Mouse (Mus musculus): Measurements from ENCODE around the gene Hpca. TPM values are rescaled to one million over a fixed set of nuclear protein-coding genes. Genes with fewer than 3 reads are reported as not detected.

Gene Hpca
- total RNA-seq, 2 experiments from 2014 or later = 189 to 218 TPM

- intact Hi-C loops (cut with DNase I) = no loop called here
Measured at GRCm38 (mm10) chr4:129112231-129112630, 9.6 kb downstream of the Hpca start.

GRCm38 (mm10) chr4:129111350-129111749 is 10.5 kb downstream of the Hpca start:
- intact Hi-C loops (cut with DNase I) = no loop called here
- DNase-seq = peak; percentile 45

More at GRCm38 (mm10) chr4:129112231-129112630, 9.6 kb downstream of the Hpca start:
- DNase-seq = peak; percentile 56

GRCm38 (mm10) chr4:129110804-129111203 is 11.0 kb downstream of the Hpca start:
- no peak for DNase-seq
- intact Hi-C loops (cut with DNase I) = no loop called here

DNA sequence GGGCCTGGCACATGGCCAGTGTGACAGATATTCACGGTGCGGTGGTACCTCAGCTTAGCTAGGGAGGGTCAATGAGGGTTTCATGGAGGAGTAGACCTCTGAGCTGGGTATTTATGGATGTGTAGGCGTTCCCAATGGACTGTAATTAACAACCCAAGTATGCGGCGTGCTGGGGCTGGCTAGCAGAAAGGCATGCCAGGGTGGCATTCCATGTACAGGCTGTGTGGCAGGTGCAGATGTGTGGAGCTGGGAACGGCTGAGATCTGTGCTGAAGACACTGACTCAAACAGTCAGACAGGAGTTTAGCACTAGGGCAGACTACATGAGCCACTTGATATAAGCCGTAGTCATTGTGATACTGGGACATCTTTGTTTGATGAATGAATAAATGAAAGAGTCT is 13.2 kb downstream of the Hpca start:
- intact Hi-C loops (cut with DNase I) = no loop called here
- DNase-seq = no peak

DNA sequence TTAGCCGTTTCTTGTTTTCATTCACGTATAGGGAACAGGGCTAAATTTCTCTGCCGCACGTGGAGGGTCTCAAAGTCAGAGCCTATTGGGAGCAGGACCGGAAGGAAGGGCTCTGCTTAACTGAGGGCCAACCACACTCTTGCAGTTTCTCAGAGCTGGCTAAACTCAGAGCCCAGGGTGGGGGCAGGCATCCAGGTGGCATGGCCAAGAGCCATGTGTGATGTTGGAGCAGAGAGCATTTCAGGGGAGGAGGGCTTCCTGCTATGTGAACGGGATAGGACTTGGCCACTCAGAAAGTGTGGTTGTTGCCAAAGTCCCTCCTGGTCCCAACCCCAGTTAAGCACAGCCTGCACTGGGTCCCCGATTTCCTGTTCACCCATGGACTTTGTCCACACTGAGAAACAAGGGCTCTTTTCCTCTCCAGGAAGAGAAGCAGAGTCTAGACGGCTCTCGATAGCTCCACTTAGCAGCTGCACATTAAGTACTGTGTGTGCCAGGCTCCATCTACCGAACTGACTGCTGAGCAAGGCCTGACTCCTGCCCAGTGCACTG is 14.4 kb downstream of the Hpca start:
- DNase-seq = peak; percentile 74
- intact Hi-C loops (cut with DNase I) = no loop called here

GRCm38 (mm10) chr4:129106073-129106472 is 15.8 kb downstream of the Hpca start:
- intact Hi-C loops (cut with DNase I) = no loop called here
- DNase-seq = no peak

DNA sequence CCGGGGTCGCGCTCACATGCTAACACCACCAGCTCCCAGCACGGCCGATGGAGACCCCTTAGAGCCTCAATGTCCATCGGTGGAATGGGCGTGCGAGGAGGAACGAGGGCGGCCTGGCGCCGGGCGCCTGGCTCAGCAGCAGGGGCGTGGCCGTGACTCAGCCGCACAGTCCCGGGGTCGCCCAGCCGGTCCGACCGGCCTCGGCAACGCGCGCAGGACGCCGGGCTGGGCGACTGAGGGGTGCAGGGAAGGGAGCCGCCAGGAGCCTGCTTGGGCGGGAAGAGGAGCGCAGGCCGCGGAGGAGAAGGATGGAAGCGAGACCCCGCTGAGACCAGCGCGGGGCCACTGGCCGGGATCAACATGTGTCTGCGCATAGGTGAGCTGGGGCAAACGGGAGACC is 16.5 kb downstream of the Hpca start, which contains the start of gene Tmem54:
TSS of gene Tmem54 (plus strand) at position 193 of the 400 bp plus-strand sequence.
- intact Hi-C loops (cut with DNase I) = no loop called here
- no peak for DNase-seq

- intact Hi-C loops (cut with DNase I) = no loop called here
- DNase-seq = no peak
Measured at GRCm38 (mm10) chr4:129102133-129102829, 19.6 kb downstream of the Hpca start.

- intact Hi-C loops (cut with DNase I) = no loop called here
- DNase-seq = no peak
Measured at GRCm38 (mm10) chr4:129097006-129097405, 24.8 kb downstream of the Hpca start.

DNA sequence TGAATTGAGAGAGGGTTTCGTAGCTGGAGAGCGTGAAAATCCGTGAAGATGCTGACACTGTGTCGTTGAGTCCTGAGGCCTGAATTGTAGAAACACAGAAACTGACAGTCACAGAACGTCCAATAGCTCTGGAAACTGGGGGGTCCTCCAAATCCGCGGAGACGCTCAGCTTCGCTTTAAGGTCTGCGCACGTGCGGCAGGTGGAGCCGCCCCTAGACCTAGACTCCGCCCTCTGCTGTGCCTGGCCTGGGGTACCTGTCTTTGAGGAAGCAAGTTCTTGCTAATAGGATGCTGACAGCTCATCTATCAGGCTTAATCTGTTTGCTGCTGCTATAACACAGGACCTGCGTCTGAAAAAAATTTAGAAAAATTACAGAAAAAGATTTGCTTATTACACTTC is 26.6 kb downstream of the Hpca start:
- no peak for DNase-seq
- intact Hi-C loops (cut with DNase I) = no loop called here

- intact Hi-C loops (cut with DNase I) = loop anchor here (5.0 kb wide), 1 partner anchor 116 kb away; no protein-coding TSS in a partner anchor
Measured at GRCm38 (mm10) chr4:129087850-129088249, 34.0 kb downstream of the Hpca start.

DNA sequence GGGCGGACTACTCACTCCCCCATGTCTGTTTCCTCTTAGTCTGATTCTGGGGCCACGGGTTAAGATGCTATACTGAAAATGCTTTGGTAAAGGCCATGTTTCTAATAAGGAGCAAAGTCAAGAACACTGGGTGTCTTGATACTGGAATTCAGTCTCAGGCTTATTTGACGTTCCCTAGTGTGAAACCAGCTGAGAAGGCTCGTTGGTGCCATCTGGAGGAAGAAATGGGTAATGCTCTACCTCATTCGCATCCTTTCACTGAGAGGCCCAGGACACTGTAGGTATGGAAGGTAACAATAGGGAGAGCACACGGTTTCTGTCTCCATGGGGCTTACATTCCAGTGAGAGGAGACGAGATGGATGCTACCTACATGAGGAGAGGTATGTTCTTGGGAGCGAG is 35.8 kb downstream of the Hpca start:
- peak; percentile 59 for DNase-seq
- intact Hi-C loops (cut with DNase I) = loop anchor here (5.0 kb wide), 1 partner anchor 114 kb away; no protein-coding TSS in a partner anchor

More at GRCm38 (mm10) chr4:129087850-129088249, 34.0 kb downstream of the Hpca start:
- no peak for DNase-seq

DNA sequence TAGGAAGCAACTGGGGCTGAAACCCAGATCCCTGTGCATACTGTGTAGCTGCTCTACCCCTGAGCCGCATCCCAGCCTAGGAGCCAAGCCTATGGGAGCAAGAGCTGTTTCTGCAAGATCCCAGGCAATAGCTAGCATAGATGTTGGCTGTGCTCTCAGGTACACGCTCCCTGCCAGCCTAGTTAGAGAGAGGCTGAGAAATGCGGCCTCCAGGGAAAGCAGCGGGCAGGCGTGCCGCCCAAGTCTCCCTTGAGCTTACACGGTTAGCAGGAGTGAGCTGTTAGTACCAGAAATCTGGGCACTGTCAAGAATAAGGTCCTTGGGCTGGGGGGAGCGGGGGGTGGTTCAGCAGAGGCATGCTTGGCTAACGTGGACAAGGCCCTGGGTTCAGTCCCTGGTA is 36.9 kb downstream of the Hpca start:
- no peak for DNase-seq
- intact Hi-C loops (cut with DNase I) = loop anchor here (5.0 kb wide), 3 partner anchors 113 to 173 kb away; no protein-coding TSS in a partner anchor

DNA sequence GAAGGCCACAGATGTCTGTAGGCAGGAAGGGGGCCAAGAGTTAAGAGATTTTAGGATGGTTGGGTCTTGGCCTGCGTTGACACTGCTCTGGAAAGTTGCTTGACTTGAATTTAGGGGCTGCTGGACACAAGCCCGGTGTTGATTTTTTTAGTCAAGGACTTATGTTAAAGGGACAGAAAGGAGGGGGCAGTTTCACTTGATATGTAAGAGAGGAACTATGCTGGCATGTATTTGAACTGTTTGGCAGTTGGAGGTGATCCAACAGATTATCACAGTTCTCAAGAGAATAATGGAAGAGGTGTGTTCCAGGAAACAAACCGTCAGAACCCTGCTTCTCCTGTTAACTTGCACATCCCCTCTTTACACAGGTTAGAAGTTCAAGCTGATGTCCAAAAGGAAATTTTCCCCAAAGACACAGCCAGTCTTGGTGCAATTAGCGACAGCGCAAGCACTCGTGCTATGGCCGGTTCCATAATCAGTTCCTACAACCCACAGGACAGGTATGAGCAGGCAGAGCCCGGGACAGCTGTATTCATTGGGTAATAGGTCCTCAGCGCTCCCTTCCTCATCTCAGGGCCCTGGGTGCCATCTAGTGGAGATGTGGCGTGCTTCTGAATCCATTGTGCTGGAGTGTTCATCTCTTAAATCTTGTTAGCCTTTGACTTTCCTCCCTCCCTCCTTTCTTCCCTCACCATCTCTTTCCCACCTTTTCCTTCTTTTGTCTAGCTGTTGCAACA is 39.3 kb downstream of the Hpca start:
- intact Hi-C loops (cut with DNase I) = loop anchor here (5.0 kb wide), 2 partner anchors 125 to 170 kb away; no protein-coding TSS in a partner anchor
- peak; percentile 76 for DNase-seq

DNA sequence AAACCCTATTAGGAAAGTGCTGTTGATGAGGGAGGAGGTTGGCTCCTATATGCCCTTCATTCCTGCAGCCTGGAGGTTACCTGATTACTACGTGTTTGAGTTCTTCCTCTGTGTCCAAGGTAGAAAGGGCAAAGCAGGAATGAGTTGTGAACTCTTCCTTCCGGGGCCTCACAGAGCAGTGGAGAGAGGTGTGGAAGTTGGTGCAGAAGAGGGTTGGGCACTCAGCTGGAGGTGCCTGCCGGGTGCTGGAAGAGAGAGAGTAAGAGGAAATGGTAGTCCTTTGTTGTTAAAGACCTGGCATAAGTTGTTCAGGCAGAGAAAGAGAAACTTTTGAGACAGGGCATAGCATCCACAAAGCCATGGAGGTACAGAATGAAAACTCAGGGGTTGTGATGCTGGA is 39.9 kb downstream of the Hpca start:
- no peak for DNase-seq
- intact Hi-C loops (cut with DNase I) = loop anchor here (5.0 kb wide), 2 partner anchors 125 to 170 kb away; no protein-coding TSS in a partner anchor

GRCm38 (mm10) chr4:129081512-129081911 is 40.3 kb downstream of the Hpca start:
- intact Hi-C loops (cut with DNase I) = loop anchor here (5.0 kb wide), 2 partner anchors 124 to 169 kb away; no protein-coding TSS in a partner anchor
- DNase-seq = peak; percentile 30

GRCm38 (mm10) chr4:129081041-129081440 is 40.8 kb downstream of the Hpca start:
- peak; percentile 63 for DNase-seq
- intact Hi-C loops (cut with DNase I) = loop anchor here (5.0 kb wide), 2 partner anchors 124 to 169 kb away; no protein-coding TSS in a partner anchor

GRCm38 (mm10) chr4:129079126-129079525 is 42.7 kb downstream of the Hpca start:
- DNase-seq = no peak
- intact Hi-C loops (cut with DNase I) = no loop called here

DNA sequence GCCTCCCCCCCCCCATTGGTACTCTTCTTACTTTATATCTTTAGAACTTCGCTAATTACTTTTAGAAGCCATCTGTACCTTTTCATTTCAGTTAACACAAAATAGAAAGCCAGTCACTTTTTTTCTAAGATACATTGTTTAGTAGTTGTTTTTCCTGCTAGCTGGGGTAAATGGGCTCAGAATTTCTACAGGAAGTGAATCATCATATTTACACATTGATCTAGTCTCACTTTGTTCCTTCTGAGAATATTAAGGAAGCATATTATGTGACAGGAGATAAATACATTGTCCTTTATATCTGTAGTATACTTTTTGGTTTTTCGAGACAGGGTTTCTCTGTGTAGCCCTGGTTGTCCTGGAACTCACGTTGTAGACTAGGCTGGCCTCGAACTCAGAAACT is 53.0 kb downstream of the Hpca start:
- intact Hi-C loops (cut with DNase I) = no loop called here
- DNase-seq = no peak

GRCm38 (mm10) chr4:129067638-129068415 is 54.0 kb downstream of the Hpca start:
- intact Hi-C loops (cut with DNase I) = no loop called here
- no peak for DNase-seq

Measured in left cerebral cortex, postnatal 4 days (tissue).